Mouse (Mus musculus) hindbrain, embryonic 13.5 days (tissue): ENCODE measurements around the gene Stk24. TPM values are rescaled to one million over a fixed set of nuclear protein-coding genes. Genes with fewer than 3 reads are reported as not detected.

ENCODE experiments used
- ATAC-seq: fragments of 200-750 bp; cut with Nextera tagmentation; 2 replicates; pipeline ENCODE4 v1.8.0; 2017; ENCODE audit warnings: moderate TSS enrichment; ENCODE audit not compliant: low FRiP score
- H3K27ac ChIP-seq: fragments of 300-500 bp; sonication (generic); 2 replicates; pipeline ENCODE4 v1.5.1; 2015; ENCODE audit warnings: inconsistent platforms, mild to moderate bottlenecking, moderate library complexity
- H3K27me3 ChIP-seq: fragments of 300-500 bp; sonication (generic); 2 replicates; pipeline ENCODE4 v1.6.1; 2015; ENCODE audit warnings: mild to moderate bottlenecking, inconsistent platforms
- H3K36me3 ChIP-seq: fragments of 300-500 bp; sonication (generic); 2 replicates; pipeline ENCODE4 v1.6.1; 2015; ENCODE audit warnings: mild to moderate bottlenecking, inconsistent platforms
- H3K4me1 ChIP-seq: fragments of 300-500 bp; sonication (generic); replicated peaks from 2 replicates; pipeline ENCODE4 v1.6.1; 2015; ENCODE audit warnings: inconsistent platforms
- H3K4me2 ChIP-seq: fragments of 300-500 bp; sonication (generic); 2 replicates; pipeline ENCODE4 v1.6.1; 2015; ENCODE audit warnings: inconsistent platforms, mild to moderate bottlenecking, moderate library complexity
- H3K4me3 ChIP-seq: fragments of 300-500 bp; sonication (generic); 2 replicates; pipeline ENCODE4 v1.5.1; 2015; ENCODE audit warnings: mild to moderate bottlenecking, inconsistent platforms
- H3K9ac ChIP-seq: fragments of 300-500 bp; sonication (generic); 2 replicates; pipeline ENCODE4 v1.6.1; 2015; ENCODE audit warnings: mild to moderate bottlenecking, inconsistent platforms
- H3K9me3 ChIP-seq: fragments of 300-500 bp; sonication (generic); 2 replicates; pipeline ENCODE4 v1.6.1; 2016; ENCODE audit warnings: inconsistent platforms
- WGBS: fragments of 180-500 bp; shearing (Covaris S2); methylation state at CpG from one replicate; pipeline ENCODE4 v1.1.7; 2015; 5-methylcytosine and 5-hydroxymethylcytosine counted together
- polyA plus RNA-seq: library from polyadenylated mRNA; unstranded; fragments of >200 nt; fragmentation: Nextera tagmentation; extraction: Ambion mirVana; gene quantifications from 2 replicates; pipeline ENCODE4 v1.2.1, GENCODE M21; 2015

Stk24 gene
- polyA plus RNA-seq, 1 experiment from 2014 or later: 20.2 TPM

DNA sequence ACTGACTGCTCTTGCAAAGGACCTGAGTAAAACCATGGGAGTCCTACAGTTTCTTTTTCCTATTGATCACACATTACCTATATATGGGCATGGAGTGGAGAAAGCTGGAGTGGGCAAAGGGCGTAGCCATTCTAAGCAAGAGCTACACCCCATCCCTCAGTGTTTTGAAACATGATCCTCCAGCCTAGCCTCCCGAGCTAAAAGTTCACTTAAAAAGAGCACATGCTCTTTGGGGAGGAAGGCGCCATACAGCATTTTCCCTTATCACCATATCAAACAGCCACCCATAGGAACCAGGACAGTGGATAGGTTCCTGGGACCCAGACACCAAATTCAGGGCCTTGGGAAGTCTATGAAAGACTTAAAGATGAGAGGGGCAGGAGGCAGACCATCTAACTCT lies 20.8 kb downstream of the Stk24 start:
- H3K27me3 ChIP-seq: no peaks in the 10 kb centered on the region
- no peak for ATAC-seq
- H3K36me3 ChIP-seq: peaks cover 6% of the 10 kb centered on the region; the same call in 1 of the 2 replicates
- no peak overlapping the region for H3K9ac ChIP-seq
- H3K27ac ChIP-seq: no peak overlapping the region
- no peak overlapping the region for H3K4me2 ChIP-seq
- no peak overlapping the region for H3K4me3 ChIP-seq
- peaks cover 32% of the 10 kb centered on the region for H3K4me1 ChIP-seq
- 63% methylated on average over 3 of the region's 3 CpGs for WGBS
- H3K9me3 ChIP-seq: no peaks in the 10 kb centered on the region

DNA sequence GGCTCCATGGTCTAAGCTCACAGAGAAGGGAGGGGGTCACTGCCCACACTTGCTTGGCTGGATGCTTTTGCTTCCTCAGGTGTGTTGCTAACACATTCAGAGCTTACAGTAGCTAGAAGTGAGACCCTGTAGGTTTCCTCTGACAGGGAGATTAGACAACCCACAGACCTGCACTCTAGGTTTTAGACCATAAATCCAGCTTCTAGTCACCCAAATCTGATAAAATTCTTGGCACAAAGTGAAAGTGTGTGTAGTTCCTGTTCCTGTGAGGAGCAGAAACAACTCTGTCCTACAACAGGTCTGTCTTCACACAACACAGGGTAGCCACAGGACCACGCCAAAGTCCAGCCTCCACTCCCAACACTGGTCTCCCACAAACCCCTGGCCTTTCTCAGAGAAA lies 21.5 kb downstream of the Stk24 start:
- no peaks in the 10 kb centered on the region for H3K9me3 ChIP-seq
- peaks cover 6% of the 10 kb centered on the region; the same call in 1 of the 2 replicates for H3K36me3 ChIP-seq
- no peak overlapping the region for H3K9ac ChIP-seq
- ATAC-seq: no peak
- H3K4me2 ChIP-seq: no peak overlapping the region
- H3K27me3 ChIP-seq: no peaks in the 10 kb centered on the region
- 100% methylated on average over 1 of the region's 1 CpGs for WGBS
- H3K4me1 ChIP-seq: peaks cover 32% of the 10 kb centered on the region
- H3K4me3 ChIP-seq: no peak overlapping the region
- no peak overlapping the region for H3K27ac ChIP-seq

DNA sequence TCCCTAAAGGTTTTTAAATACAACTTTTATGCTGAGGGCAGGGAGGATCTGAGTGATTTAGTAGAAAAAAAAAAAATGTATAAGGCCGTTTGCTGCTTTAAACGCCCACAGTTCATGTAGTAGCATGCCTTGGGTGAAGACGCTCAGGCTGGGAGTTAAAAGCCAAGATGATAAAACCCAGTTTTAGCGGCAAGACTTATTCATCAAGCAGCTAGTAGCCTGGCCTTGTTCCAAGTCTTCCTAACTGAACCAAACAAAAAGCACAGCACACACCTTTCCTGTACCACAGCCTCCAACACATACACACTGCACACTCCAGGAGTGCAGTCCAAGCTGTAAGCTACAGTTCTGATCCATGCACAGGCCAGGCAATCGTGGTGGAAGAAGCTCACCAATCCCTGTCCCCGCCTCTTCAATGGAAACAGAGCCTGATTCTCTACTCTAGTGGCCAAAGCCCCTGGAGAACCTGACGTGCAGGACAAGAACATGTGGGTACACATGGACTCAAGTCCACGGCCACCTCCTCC lies 23.4 kb downstream of the Stk24 start:
- no peak for ATAC-seq
- Histone ChIP-seq H3K4me3 (no peak overlapping the region), H3K4me2 (no peak overlapping the region), H3K27me3 (no peaks in the 10 kb centered on the region), H3K27ac (no peak overlapping the region), H3K36me3 (peaks cover 6% of the 10 kb centered on the region; the same call in 1 of the 2 replicates), H3K9me3 (no peaks in the 10 kb centered on the region), H3K4me1 (peaks cover 32% of the 10 kb centered on the region), H3K9ac (no peak overlapping the region)
- 82% methylated on average over 8 of the region's 8 CpGs for WGBS

DNA sequence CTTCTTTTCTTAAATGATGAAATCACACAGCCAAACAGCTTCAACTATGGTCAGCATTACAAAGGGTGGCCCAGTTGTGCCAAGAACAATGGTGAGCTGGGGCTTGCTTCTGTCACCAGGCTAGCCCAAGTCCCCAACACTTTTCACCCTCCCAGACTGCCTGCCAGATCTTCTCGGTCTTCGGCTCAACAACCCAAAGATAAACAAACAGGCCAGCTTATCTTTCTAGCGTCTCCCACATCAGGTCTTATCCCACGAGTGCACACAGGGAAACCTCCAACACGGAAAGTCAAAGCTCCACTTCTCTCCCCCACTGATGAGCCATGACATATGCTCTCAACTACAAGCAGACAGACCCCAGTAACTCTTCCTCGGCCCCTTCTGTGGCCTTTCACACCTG lies 24.1 kb downstream of the Stk24 start:
- Histone ChIP-seq H3K27me3 (no peaks in the 10 kb centered on the region), H3K4me3 (no peak overlapping the region), H3K4me2 (no peak overlapping the region), H3K36me3 (peaks cover 2% of the 10 kb centered on the region; the same call in 1 of the 2 replicates), H3K27ac (no peak overlapping the region), H3K9me3 (no peaks in the 10 kb centered on the region), H3K9ac (no peak overlapping the region), H3K4me1 (peaks cover 30% of the 10 kb centered on the region)
- WGBS: 84% methylated on average over 6 of the region's 6 CpGs
- no peak for ATAC-seq

DNA sequence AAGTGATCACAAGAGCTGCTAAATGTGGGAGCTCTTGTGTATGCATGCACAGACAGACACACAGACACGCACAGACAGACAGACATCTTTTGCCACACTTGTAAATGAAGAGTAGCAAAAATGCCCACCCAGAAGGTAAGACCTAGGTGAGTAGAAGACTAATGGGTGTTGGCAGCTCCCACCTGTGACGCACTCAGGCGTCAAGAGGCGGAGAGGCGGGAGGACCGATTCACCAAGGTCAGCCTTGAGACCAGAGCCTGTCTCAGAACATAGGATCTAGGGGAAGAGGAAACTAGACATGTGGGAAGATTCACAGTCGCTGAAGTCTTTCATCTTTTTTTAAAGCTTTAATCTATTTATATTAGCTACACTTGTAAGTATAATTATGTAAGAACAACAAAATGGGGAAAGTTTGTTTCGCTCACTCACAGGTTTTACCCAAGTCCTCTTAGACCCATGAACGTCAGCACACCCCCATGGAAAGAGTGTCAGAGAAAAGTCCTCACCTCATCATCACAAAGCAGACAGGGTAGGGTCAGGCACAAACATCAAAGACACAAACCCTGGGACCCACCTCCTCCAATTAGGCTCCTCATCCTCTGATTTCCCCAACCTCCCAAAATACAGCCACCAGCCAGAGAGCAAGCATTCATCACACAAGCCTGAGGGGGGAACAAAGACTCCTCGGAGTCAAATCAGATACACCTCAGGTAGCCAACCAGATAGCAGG lies 26.0 kb downstream of the Stk24 start:
- H3K4me1 ChIP-seq: peaks cover 32% of the 10 kb centered on the region
- WGBS: 87% methylated on average over 10 of the region's 10 CpGs
- no peaks in the 10 kb centered on the region for H3K9me3 ChIP-seq
- H3K4me2 ChIP-seq: no peak overlapping the region
- H3K27me3 ChIP-seq: no peaks in the 10 kb centered on the region
- no peak for ATAC-seq
- H3K36me3 ChIP-seq: no peaks in the 10 kb centered on the region
- H3K9ac ChIP-seq: no peak overlapping the region
- H3K27ac ChIP-seq: no peak overlapping the region
- no peak overlapping the region for H3K4me3 ChIP-seq

DNA sequence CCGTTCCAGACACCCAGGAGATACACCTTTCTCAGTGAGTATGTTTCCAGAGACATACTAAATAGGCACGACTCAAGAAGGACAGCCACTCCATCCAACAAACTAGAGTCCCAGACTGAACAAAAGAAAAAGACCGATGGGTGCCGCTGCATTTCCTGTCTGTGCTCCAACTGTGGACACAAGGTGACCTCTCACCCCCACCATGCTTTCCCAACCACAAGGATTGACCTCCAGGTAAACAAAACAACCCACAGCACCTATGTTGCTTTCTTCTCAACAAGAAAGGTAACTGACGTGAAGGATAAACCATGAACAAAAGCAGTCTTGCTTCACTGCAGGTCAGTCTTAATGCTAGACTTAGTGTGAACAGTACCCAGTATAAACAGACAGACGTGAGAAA lies 27.1 kb downstream of the Stk24 start:
- Histone ChIP-seq H3K9me3 (no peaks in the 10 kb centered on the region), H3K4me1 (peaks cover 35% of the 10 kb centered on the region), H3K9ac (no peak overlapping the region), H3K27ac (no peak overlapping the region), H3K36me3 (no peaks in the 10 kb centered on the region), H3K4me2 (no peak overlapping the region), H3K27me3 (no peaks in the 10 kb centered on the region), H3K4me3 (no peak overlapping the region)
- ATAC-seq: no peak
- 90% methylated on average over 6 of the region's 6 CpGs for WGBS

DNA sequence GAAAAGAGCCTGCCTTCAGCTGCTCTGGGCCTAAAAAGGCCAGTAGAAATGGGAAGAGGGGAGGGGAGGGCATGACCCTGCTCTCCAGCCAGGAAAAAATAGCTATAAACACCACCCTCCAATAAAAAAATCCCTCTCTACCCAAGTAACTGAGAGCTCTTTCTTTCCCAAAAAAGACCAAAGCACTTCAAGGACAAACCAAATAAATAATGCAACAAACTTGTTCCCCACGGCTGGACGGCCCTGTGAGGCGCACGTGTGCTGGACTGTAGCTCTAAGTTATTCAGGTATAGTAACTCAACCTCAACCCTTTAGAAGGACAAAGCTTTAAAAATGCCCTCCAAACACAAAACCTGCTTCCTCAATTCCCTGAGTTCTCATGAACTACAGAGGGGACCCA lies 28.1 kb downstream of the Stk24 start:
- H3K27ac ChIP-seq: no peak overlapping the region
- WGBS: 84% methylated on average over 4 of the region's 4 CpGs
- no peak overlapping the region for H3K4me3 ChIP-seq
- no peak overlapping the region for H3K4me2 ChIP-seq
- H3K36me3 ChIP-seq: no peaks in the 10 kb centered on the region
- H3K4me1 ChIP-seq: peaks cover 38% of the 10 kb centered on the region
- no peaks in the 10 kb centered on the region for H3K27me3 ChIP-seq
- H3K9me3 ChIP-seq: no peaks in the 10 kb centered on the region
- no peak overlapping the region for H3K9ac ChIP-seq
- ATAC-seq: no peak

DNA sequence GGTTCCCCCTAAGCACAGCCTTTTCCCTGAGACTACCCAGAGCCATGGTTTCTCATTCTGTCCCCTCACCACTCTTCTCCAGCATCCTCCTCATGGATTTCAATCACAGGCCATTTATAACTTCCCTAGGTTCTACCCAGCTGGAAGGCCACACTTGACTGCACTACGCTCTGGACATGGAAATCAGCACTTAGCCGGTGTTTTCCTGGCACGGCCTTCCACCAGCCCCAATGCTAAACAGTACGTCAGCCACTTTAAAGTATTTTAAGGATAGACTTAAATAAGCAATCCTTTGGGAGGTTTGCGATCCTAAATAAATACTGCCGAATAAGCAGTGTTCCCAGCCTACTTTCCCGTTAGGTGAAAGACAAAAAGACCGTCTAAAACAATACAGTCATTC lies 29.8 kb downstream of the Stk24 start:
- 81% methylated on average over 8 of the region's 8 CpGs for WGBS
- Histone ChIP-seq H3K4me3 (no peak overlapping the region), H3K27ac (no peak overlapping the region), H3K9ac (no peak overlapping the region), H3K36me3 (no peaks in the 10 kb centered on the region), H3K4me2 (no peak overlapping the region), H3K27me3 (no peaks in the 10 kb centered on the region), H3K9me3 (no peaks in the 10 kb centered on the region), H3K4me1 (peaks cover 36% of the 10 kb centered on the region)
- no peak for ATAC-seq

DNA sequence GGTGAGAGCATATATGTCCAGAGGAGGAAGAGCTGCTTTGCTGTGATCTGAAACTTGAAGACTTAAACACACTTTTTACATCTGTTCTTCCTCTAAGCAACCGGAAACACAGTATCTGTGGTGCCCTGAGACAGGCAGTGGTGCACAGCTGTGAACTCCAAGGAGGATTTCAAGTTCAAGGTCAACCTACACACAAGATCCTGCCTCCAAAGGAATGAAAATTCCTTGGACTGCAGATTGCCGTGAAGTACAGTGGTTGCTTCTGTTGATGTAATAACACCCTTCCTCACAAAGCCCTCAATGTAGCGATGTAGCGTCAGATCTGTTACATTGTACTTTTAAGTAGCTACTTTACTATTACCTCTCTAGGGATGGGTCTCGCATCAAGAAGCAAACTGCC lies 30.5 kb downstream of the Stk24 start:
- no peaks in the 10 kb centered on the region for H3K36me3 ChIP-seq
- H3K4me2 ChIP-seq: no peak overlapping the region
- H3K9ac ChIP-seq: no peak overlapping the region
- H3K27ac ChIP-seq: no peak overlapping the region
- no peak for ATAC-seq
- no peaks in the 10 kb centered on the region for H3K27me3 ChIP-seq
- 85% methylated on average over 5 of the region's 5 CpGs for WGBS
- H3K9me3 ChIP-seq: no peaks in the 10 kb centered on the region
- H3K4me3 ChIP-seq: no peak overlapping the region
- H3K4me1 ChIP-seq: peaks cover 33% of the 10 kb centered on the region

DNA sequence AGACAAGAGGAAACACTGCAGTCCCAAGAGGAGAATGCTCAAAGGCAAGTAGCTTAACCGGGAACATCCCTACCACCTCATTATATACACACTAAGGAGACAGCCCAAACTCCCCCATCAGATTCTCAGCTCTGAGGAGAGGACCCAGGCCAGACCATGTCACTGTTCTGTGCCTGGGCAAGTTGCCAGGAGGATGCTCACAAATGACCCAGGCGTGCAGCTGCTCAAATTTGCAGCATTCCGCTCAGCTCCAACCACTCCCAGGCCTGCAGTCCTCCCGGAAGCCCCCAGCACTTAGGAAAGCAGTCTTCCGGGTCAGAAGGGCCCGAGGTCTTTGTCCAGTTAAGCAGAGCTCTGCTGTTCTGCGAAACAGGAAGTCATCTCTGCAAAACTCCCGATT lies 31.6 kb downstream of the Stk24 start:
- peak overlapping the region; percentile 24; the same call in 1 of the 2 replicates for H3K27ac ChIP-seq
- no peaks in the 10 kb centered on the region for H3K36me3 ChIP-seq
- whole genome bisulfite sequencing: 56% methylated on average over 8 of the region's 8 CpGs
- H3K4me3 ChIP-seq: no peak overlapping the region
- H3K27me3 ChIP-seq: no peaks in the 10 kb centered on the region
- H3K9ac ChIP-seq: no peak overlapping the region
- H3K4me1 ChIP-seq: peaks cover 35% of the 10 kb centered on the region
- ATAC-seq: no peak
- H3K9me3 ChIP-seq: no peaks in the 10 kb centered on the region
- H3K4me2 ChIP-seq: no peak overlapping the region

DNA sequence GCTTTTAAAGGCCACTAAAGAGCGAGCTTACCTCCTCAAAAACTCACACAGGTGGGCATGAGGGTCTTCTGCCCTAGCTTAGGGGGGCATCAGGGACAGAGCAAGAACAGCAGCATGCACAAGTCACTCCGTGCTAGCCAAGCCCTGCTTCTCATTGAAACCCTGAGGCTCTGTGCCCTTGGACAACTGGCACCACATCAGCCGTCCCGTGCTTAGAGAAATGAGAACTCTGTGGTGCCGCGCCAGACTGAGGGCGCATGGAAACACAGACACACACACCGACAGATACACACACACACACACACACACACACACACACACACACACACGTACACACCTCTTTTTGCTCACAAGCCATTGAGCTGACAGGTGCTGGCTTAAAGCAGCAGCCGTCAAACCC lies 32.7 kb downstream of the Stk24 start:
- Histone ChIP-seq H3K9ac (no peak overlapping the region), H3K4me2 (no peak overlapping the region), H3K9me3 (no peaks in the 10 kb centered on the region), H3K27ac (no peak overlapping the region), H3K4me1 (peaks cover 40% of the 10 kb centered on the region), H3K27me3 (no peaks in the 10 kb centered on the region), H3K36me3 (no peaks in the 10 kb centered on the region), H3K4me3 (no peak overlapping the region)
- WGBS: 91% methylated on average over 10 of the region's 10 CpGs
- 0 out of 2 replicates have a peak, but pooled peaks have one; percentile 22 for ATAC-seq

DNA sequence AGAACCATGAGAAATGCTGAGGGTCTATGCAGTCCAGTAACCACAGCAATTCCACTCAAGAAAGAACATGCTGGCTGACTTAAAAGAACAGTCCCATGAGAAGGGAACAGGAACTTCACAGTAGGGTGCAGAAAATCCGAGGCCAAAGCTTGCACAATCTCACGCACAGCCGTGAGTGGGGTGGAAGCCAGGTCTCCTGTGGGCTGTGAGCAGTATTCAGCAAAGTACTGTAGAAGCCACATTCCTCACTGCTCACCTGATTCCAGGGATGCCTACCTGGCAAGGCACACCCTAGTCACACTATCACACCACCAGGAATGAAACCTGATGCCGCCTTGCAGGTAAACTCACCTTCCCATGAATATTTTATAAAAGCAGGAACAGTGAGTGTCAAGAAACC lies 33.2 kb downstream of the Stk24 start:
- no peak for ATAC-seq
- WGBS: 77% methylated on average over 4 of the region's 4 CpGs
- no peaks in the 10 kb centered on the region for H3K9me3 ChIP-seq
- no peak overlapping the region for H3K27ac ChIP-seq
- peaks cover 40% of the 10 kb centered on the region for H3K4me1 ChIP-seq
- H3K4me2 ChIP-seq: no peak overlapping the region
- no peaks in the 10 kb centered on the region for H3K36me3 ChIP-seq
- no peak overlapping the region for H3K9ac ChIP-seq
- H3K27me3 ChIP-seq: no peaks in the 10 kb centered on the region
- H3K4me3 ChIP-seq: no peak overlapping the region

DNA sequence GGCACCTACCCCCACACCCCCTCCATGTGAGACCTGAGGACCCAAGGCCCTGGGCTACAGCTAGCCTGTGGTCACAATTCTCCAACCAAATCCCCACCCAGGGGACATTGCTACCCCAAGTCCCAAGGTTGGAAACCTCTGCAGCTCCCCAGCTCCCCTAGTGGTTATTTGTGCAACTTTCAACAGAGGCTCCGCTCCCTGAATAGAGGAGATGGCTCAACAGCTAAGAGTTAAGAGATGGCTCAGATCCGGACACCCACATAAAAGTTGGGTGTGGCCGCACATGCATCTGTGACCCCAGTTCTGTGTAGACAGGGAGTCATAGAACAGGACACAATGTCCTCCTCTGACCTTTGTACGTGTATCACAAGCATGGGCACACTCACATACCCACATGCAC lies 33.8 kb downstream of the Stk24 start:
- Histone ChIP-seq H3K4me1 (peaks cover 42% of the 10 kb centered on the region), H3K9ac (no peak overlapping the region), H3K4me2 (no peak overlapping the region), H3K9me3 (no peaks in the 10 kb centered on the region), H3K27me3 (no peaks in the 10 kb centered on the region), H3K36me3 (no peaks in the 10 kb centered on the region), H3K27ac (no peak overlapping the region), H3K4me3 (no peak overlapping the region)
- ATAC-seq: no peak
- WGBS: 91% methylated on average over 4 of the region's 4 CpGs
